Mouse (Mus musculus) cerebellum, adult 8-10 months (tissue): ENCODE measurements at regions not wholly inside any gene's neighbourhood (a gene's known extent, or its start where the extent isn't known, plus 50 kb on each side); places are given as distances from the start of the nearest gene placed in this dataset.

ENCODE experiments used
- DNase-seq: peaks from one replicate; pipeline ENCODE4 v3.0.0; 2022

- no peak for DNase-seq
Measured at GRCm38 (mm10) chr2:75356691-75357375, 302.2 kb upstream of the Hnrnpa3 start.

GRCm38 (mm10) chr2:75357516-75357915, 301.5 kb upstream of the Hnrnpa3 start:
- no peak for DNase-seq

GRCm38 (mm10) chr2:75360936-75361335, 298.1 kb upstream of the Hnrnpa3 start:
- DNase-seq: no peak

- DNase-seq: no peak
Measured at GRCm38 (mm10) chr2:75376666-75377065, 282.4 kb upstream of the Hnrnpa3 start.

- DNase-seq: no peak
Measured at GRCm38 (mm10) chr2:75385551-75386263, 273.4 kb upstream of the Hnrnpa3 start.

GRCm38 (mm10) chr2:75386636-75387035, 272.4 kb upstream of the Hnrnpa3 start:
- no peak for DNase-seq

GRCm38 (mm10) chr2:75392041-75392440, 267.0 kb upstream of the Hnrnpa3 start:
- DNase-seq: no peak

GRCm38 (mm10) chr2:75394928-75395673, 264.0 kb upstream of the Hnrnpa3 start:
- no peak for DNase-seq

- DNase-seq: no peak
Measured at GRCm38 (mm10) chr2:75396016-75396415, 263.0 kb upstream of the Hnrnpa3 start.

- DNase-seq: no peak
Measured at GRCm38 (mm10) chr2:75400291-75400870, 258.7 kb upstream of the Hnrnpa3 start.

- no peak for DNase-seq
Measured at GRCm38 (mm10) chr2:75403791-75404190, 255.3 kb upstream of the Hnrnpa3 start.

GRCm38 (mm10) chr2:75405524-75406214, 253.4 kb upstream of the Hnrnpa3 start:
- DNase-seq: no peak

GRCm38 (mm10) chr2:75406721-75407455, 252.2 kb upstream of the Hnrnpa3 start:
- no peak for DNase-seq

GRCm38 (mm10) chr2:75407560-75407959, 251.5 kb upstream of the Hnrnpa3 start:
- no peak for DNase-seq

- no peak for DNase-seq
Measured at GRCm38 (mm10) chr2:75408016-75408415, 251.0 kb upstream of the Hnrnpa3 start.

GRCm38 (mm10) chr2:75409806-75410205, 249.3 kb upstream of the Hnrnpa3 start:
- no peak for DNase-seq

GRCm38 (mm10) chr2:75412735-75413134, 246.3 kb upstream of the Hnrnpa3 start:
- no peak for DNase-seq

GRCm38 (mm10) chr2:75418689-75419088, 240.4 kb upstream of the Hnrnpa3 start:
- no peak for DNase-seq

- DNase-seq: no peak
Measured at GRCm38 (mm10) chr2:75419142-75419541, 239.9 kb upstream of the Hnrnpa3 start.

GRCm38 (mm10) chr2:75422798-75423685, 236.0 kb upstream of the Hnrnpa3 start:
- no peak for DNase-seq

GRCm38 (mm10) chr2:75423872-75424271, 235.2 kb upstream of the Hnrnpa3 start:
- DNase-seq: no peak
